Mouse (Mus musculus) MEL (cell line): ENCODE data around the gene Anapc11.

Experiments
- CHD2 ChIP-seq: IDR thresholded peaks from 2 replicates; pipeline ENCODE4 v1.6.1; 2011; ENCODE audit warnings: low read length, improper control_type of control experiment
- CTCF ChIP-seq, 3 experiments: IDR thresholded peaks in 2 of 3; conservative IDR thresholded peaks in 1 of 3; 2 replicates each; pipeline ENCODE4 v1.5.1; 2011 to 2012; ENCODE audit warnings: low read length in 3 of 3, low read depth in 2 of 3, mild to moderate bottlenecking in 2 of 3, improper control_type of control experiment in 1 of 3, inconsistent platforms in 1 of 3, mixed read lengths in 1 of 3, moderate library complexity in 1 of 3; ENCODE audit not compliant: control insufficient read depth in 1 of 3, insufficient read depth in 1 of 3, poor library complexity in 1 of 3, severe bottlenecking in 1 of 3
- E2F4 ChIP-seq: IDR thresholded peaks from 2 replicates; pipeline ENCODE4 v1.6.1; 2011; ENCODE audit warnings: low read depth, low read length, improper control_type of control experiment, borderline replicate concordance
- EP300 ChIP-seq, 2 experiments: IDR thresholded peaks; 2 replicates each; pipeline ENCODE4 v1.6.1; 2011; ENCODE audit warnings: improper control_type of control experiment in 2 of 2, low read length in 2 of 2, low read depth in 1 of 2, mild to moderate bottlenecking in 1 of 2
- ETS1 ChIP-seq: IDR thresholded peaks from 2 replicates; pipeline ENCODE4 v1.6.1; 2012; ENCODE audit warnings: low read depth, mild to moderate bottlenecking, inconsistent platforms, low read length, improper control_type of control experiment, moderate library complexity
- JUND ChIP-seq: IDR thresholded peaks from 2 replicates; pipeline ENCODE4 v1.6.1; 2011; ENCODE audit warnings: low read depth, mild to moderate bottlenecking, improper control_type of control experiment, low read length
- MAZ ChIP-seq: IDR thresholded peaks from 2 replicates; pipeline ENCODE4 v1.6.1; 2012; ENCODE audit warnings: low read depth, mild to moderate bottlenecking, inconsistent platforms, low read length, improper control_type of control experiment
- MEF2A ChIP-seq: IDR thresholded peaks from 2 replicates; pipeline ENCODE4 v1.6.1; 2014; ENCODE audit warnings: low read depth, mild to moderate bottlenecking, inconsistent platforms, low read length, improper control_type of control experiment; ENCODE audit not compliant: poor library complexity, insufficient replicate concordance, severe bottlenecking; ENCODE audit errors: extremely low read depth
- POLR2A ChIP-seq, 2 experiments: IDR thresholded peaks; 2 replicates each; pipeline ENCODE4 v1.6.1; 2011 to 2012; ENCODE audit warnings: low read length in 2 of 2, mild to moderate bottlenecking in 2 of 2, control low read depth in 1 of 2, improper control_type of control experiment in 1 of 2, low read depth in 1 of 2, moderate library complexity in 1 of 2; ENCODE audit not compliant: control insufficient read depth in 1 of 2, insufficient read depth in 1 of 2, poor library complexity in 1 of 2
- RCOR1 ChIP-seq: IDR thresholded peaks from 2 replicates; pipeline ENCODE4 v1.6.1; 2012; ENCODE audit warnings: low read depth, mild to moderate bottlenecking, inconsistent platforms, low read length, improper control_type of control experiment
- SMC3 ChIP-seq: IDR thresholded peaks from 2 replicates; pipeline ENCODE4 v1.6.1; 2011; ENCODE audit warnings: low read depth, low read length, improper control_type of control experiment
- USF1 ChIP-seq: IDR thresholded peaks from 2 replicates; pipeline ENCODE4 v1.6.1; 2014; ENCODE audit warnings: low read depth, mild to moderate bottlenecking, inconsistent platforms, low read length, improper control_type of control experiment, moderate library complexity
- USF2 ChIP-seq, 2 experiments: IDR thresholded peaks; 2 replicates each; pipeline ENCODE4 v1.6.1; 2011 to 2012; ENCODE audit warnings: improper control_type of control experiment in 2 of 2, low read length in 2 of 2, borderline replicate concordance in 1 of 2, inconsistent platforms in 1 of 2, low read depth in 1 of 2, mild to moderate bottlenecking in 1 of 2; ENCODE audit not compliant: insufficient read depth in 1 of 2
- ZNF384 ChIP-seq: IDR thresholded peaks from 2 replicates; pipeline ENCODE4 v1.6.1; 2012; ENCODE audit warnings: low read depth, mild to moderate bottlenecking, inconsistent platforms, low read length, improper control_type of control experiment

DNA sequence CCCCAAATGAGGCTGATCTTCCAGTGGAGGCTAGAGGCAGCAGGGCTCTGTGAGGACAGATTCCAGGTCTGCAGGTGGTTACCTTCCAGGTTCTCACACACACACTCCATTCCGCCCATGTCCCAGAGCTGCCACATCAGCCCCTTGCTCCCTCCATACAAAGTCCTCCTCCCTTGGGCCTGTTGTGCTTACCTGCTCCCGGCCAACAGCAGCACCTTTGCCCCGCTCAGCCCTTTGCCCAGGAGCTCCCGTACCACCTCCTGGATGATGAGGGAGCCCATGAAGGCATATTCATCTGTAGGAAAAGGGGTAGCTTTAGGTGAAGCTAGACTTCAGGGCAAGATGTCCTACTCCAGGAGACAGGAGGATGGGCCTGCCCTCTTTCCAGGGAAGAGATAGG lies 59.1 kb downstream of the Anapc11 start:
- no peak for TF ChIP-seq SMC3
- no peak for TF ChIP-seq CTCF (IDR thresholded peaks at IDR 0.05 in 2 of 3, conservative IDR thresholded peaks at IDR 0.05 in 1 of 3; ENCODE audit: control insufficient read depth in 1 of 3, insufficient read depth in 1 of 3, low read depth in 2 of 3, low read length in 3 of 3, poor library complexity in 1 of 3, severe bottlenecking in 1 of 3)
- TF ChIP-seq POLR2A (IDR thresholded peaks at IDR 0.05; ENCODE audit: control insufficient read depth in 1 of 2, insufficient read depth in 1 of 2, low read depth in 1 of 2, low read length in 2 of 2, poor library complexity in 1 of 2), result no peak
- TF ChIP-seq ETS1, result no peak
- TF ChIP-seq CHD2, result no peak
- TF ChIP-seq MEF2A, result no peak
- no peak for TF ChIP-seq USF2 (IDR thresholded peaks at IDR 0.05; ENCODE audit: borderline replicate concordance in 1 of 2, insufficient read depth in 1 of 2, low read depth in 1 of 2, low read length in 2 of 2)
- TF ChIP-seq MAZ, result no peak
- no peak for TF ChIP-seq USF1
- TF ChIP-seq ZNF384, result no peak
- TF ChIP-seq EP300 (IDR thresholded peaks at IDR 0.05; ENCODE audit: low read depth in 1 of 2, low read length in 2 of 2), result no peak
- no peak for TF ChIP-seq RCOR1
- no peak for TF ChIP-seq E2F4
- TF ChIP-seq JUND, result no peak
